Mouse (Mus musculus) myocyte (in vitro differentiated cells): ENCODE measurements around the gene Siae.

ENCODE experiments used
- CEBPB ChIP-seq: IDR thresholded peaks from 2 replicates; pipeline ENCODE4 v1.6.1; 2011; ENCODE audit warnings: mild to moderate bottlenecking, moderate library complexity; ENCODE audit not compliant: poor library complexity, insufficient read depth, severe bottlenecking
- E2F4 ChIP-seq: IDR thresholded peaks from one replicate; pipeline ENCODE4 v1.6.1; 2011; ENCODE audit warnings: mild to moderate bottlenecking, control low read depth, moderate library complexity; ENCODE audit not compliant: insufficient read depth
- MAX ChIP-seq: IDR thresholded peaks from one replicate; pipeline ENCODE4 v1.6.1; 2011; ENCODE audit warnings: low read depth, mild to moderate bottlenecking, control low read depth
- MYOD1 ChIP-seq, 3 experiments: IDR thresholded peaks; one replicate each; pipeline ENCODE4 v1.6.1; 2011; ENCODE audit warnings: control low read depth in 2 of 3, low read depth in 2 of 3, mild to moderate bottlenecking in 2 of 3, moderate library complexity in 1 of 3; ENCODE audit not compliant: insufficient read length in 2 of 3, control insufficient read depth in 1 of 3
- POLR2A ChIP-seq: IDR thresholded peaks from one replicate; pipeline ENCODE4 v1.6.1; 2011; ENCODE audit warnings: low read depth, mild to moderate bottlenecking, control low read depth, moderate library complexity; ENCODE audit not compliant: insufficient read length
- POLR2AphosphoS2 ChIP-seq: IDR thresholded peaks from one replicate; pipeline ENCODE4 v1.6.1; 2011; ENCODE audit warnings: low read depth, control low read depth; ENCODE audit not compliant: insufficient read length
- REST ChIP-seq: IDR thresholded peaks from one replicate; pipeline ENCODE4 v1.6.1; 2011; ENCODE audit warnings: mild to moderate bottlenecking, control low read depth, moderate library complexity; ENCODE audit not compliant: insufficient read depth, insufficient read length
- SRF ChIP-seq: IDR thresholded peaks from one replicate; pipeline ENCODE4 v1.6.1; 2011; ENCODE audit warnings: low read depth; ENCODE audit not compliant: control insufficient read depth, insufficient read length
- TCF12 ChIP-seq: IDR thresholded peaks from one replicate; pipeline ENCODE4 v1.6.1; 2011; ENCODE audit warnings: mild to moderate bottlenecking, control low read depth; ENCODE audit not compliant: poor library complexity, insufficient read depth, severe bottlenecking
- USF1 ChIP-seq: IDR thresholded peaks from one replicate; pipeline ENCODE4 v1.6.1; 2011; ENCODE audit warnings: low read depth, mild to moderate bottlenecking, control low read depth, moderate library complexity

DNA sequence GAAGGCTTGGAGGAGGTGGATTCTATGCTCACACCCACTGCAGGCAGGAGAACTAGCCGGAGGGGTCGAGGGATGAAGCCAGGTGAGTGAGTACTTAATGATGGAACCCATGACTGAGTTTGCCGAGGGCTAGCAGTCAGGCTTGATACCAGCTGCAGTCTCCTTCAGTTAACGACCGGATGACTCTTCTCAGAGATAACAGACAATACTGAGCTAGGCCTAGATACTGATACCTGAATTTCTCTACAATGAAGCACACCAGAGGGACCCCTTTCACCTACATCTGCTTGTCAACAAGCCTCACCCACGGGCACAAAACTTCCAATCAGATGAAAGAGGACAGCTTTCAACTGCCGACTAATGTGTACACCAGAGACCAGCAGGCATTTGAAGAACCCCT, 110.5 kb downstream of the Siae start:
- no peak for TF ChIP-seq SRF
- no peak for TF ChIP-seq POLR2A
- no peak for TF ChIP-seq USF1
- no peak for TF ChIP-seq MYOD1 (IDR thresholded peaks at IDR 0.05; ENCODE audit: control insufficient read depth in 1 of 3, insufficient read length in 2 of 3, low read depth in 2 of 3)
- no peak for TF ChIP-seq E2F4
- TF ChIP-seq TCF12: no peak
- no peak for TF ChIP-seq CEBPB
- no peak for TF ChIP-seq REST
- no peak for TF ChIP-seq MAX
- TF ChIP-seq POLR2AphosphoS2: no peak
